Mouse (Mus musculus) forebrain, embryonic 13.5 days (tissue): ENCODE results near the gene Kcp. TPM values are rescaled to one million over a fixed set of nuclear protein-coding genes. Genes with fewer than 3 reads are reported as not detected.

Experiments used
- ATAC-seq: fragments of 200-750 bp; cut with Nextera tagmentation; 2 replicates; pipeline ENCODE4 v1.8.0; 2017
- H3K27ac ChIP-seq: fragments of 300-500 bp; sonication (generic); 2 replicates; pipeline ENCODE4 v1.5.1; 2015; ENCODE audit warnings: inconsistent platforms, mild to moderate bottlenecking, moderate library complexity
- H3K27me3 ChIP-seq: fragments of 300-500 bp; sonication (generic); 2 replicates; pipeline ENCODE4 v1.6.1; 2015; ENCODE audit warnings: mild to moderate bottlenecking, inconsistent platforms
- H3K36me3 ChIP-seq: fragments of 300-500 bp; sonication (generic); 2 replicates; pipeline ENCODE4 v1.6.1; 2015; ENCODE audit warnings: mild to moderate bottlenecking, inconsistent platforms; ENCODE audit not compliant: poor library complexity, severe bottlenecking
- H3K4me1 ChIP-seq: fragments of 300-500 bp; sonication (generic); 2 replicates; pipeline ENCODE4 v1.6.1; 2015; ENCODE audit warnings: inconsistent platforms
- H3K4me2 ChIP-seq: fragments of 300-500 bp; sonication (generic); 2 replicates; pipeline ENCODE4 v1.6.1; 2015; ENCODE audit warnings: inconsistent platforms, mild to moderate bottlenecking, moderate library complexity
- H3K4me3 ChIP-seq: fragments of 300-500 bp; sonication (generic); 2 replicates; pipeline ENCODE4 v1.5.1; 2015; ENCODE audit warnings: mild to moderate bottlenecking, inconsistent platforms
- H3K9ac ChIP-seq: fragments of 300-500 bp; sonication (generic); 2 replicates; pipeline ENCODE4 v1.6.1; 2015; ENCODE audit warnings: mild to moderate bottlenecking, inconsistent platforms
- H3K9me3 ChIP-seq: fragments of 300-500 bp; sonication (generic); replicated peaks from 2 replicates; pipeline ENCODE4 v1.6.1; 2016; ENCODE audit warnings: inconsistent platforms
- WGBS: fragments of 180-500 bp; shearing (Covaris S2); methylation state at CpG from one replicate; pipeline ENCODE4 v1.1.7; 2015; 5-methylcytosine and 5-hydroxymethylcytosine counted together
- polyA plus RNA-seq: library from polyadenylated mRNA; unstranded; fragments of >200 nt; fragmentation: Nextera tagmentation; extraction: Ambion mirVana; gene quantifications from 2 replicates; pipeline ENCODE4 v1.2.1, GENCODE M21; 2015

Kcp gene
- polyA plus RNA-seq, 1 experiment from 2014 or later = 6.3 TPM

DNA sequence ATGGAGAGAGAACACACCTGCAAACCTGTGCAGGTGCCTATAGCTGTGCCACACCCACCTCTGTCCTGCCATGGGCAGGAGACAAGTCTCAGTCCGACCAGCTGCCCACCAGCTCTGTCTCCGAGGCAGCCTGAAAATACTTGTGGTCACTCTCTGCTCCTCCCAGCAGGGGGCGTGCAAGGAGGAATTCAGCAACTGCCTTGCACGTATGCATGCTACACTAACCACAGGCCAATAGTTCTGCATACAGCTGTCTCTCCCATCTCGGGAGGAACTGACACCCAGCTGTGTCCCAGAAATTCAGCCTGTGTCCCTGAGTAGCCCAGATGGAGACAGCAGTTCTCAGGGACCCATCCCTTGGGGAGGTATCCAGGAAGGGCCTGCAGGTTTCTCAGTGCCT, 9.4 kb upstream of the Kcp start:
- Histone ChIP-seq H3K27ac (no peak overlapping the region), H3K4me2 (no peak overlapping the region), H3K36me3 (no peaks in the 10 kb centered on the region), H3K4me1 (peaks cover 5% of the 10 kb centered on the region; the same call in 1 of the 2 replicates), H3K9ac (no peak overlapping the region), H3K27me3 (peaks cover 16% of the 10 kb centered on the region), H3K4me3 (no peak overlapping the region), H3K9me3 (peaks cover 3% of the 10 kb centered on the region; the same call in 1 of the 2 replicates)
- 4% methylated on average over 5 of the region's 5 CpGs for WGBS
- ATAC-seq = peak; percentile 30; the same call in 1 of the 2 replicates

DNA sequence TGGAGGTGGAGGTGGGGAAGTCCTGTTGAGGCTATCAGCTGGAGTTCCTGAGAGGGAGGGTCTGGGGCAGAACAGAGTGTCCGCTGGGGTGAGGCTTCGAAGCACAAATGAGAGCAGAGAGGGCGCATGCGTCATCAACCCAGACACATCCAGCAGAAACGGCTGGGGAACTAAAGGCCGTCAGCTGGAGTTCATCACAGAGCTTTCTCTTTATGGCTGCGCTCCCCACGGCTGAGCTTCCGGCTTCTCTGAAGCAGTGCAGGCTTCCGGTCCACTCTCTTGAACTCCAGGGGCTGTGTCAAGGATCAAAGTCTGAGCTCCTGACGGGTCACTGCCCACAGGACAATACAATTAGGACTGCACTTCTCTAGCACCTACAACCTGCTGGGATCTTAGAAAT, 5.5 kb upstream of the Kcp start:
- Histone ChIP-seq H3K36me3 (no peaks in the 10 kb centered on the region), H3K27me3 (peaks cover 33% of the 10 kb centered on the region), H3K4me3 (peak overlapping the region; percentile 9), H3K9ac (0 out of 2 replicates have a peak overlapping the region, but pooled peaks have one; percentile 26), H3K4me1 (peaks cover 5% of the 10 kb centered on the region; the same call in 1 of the 2 replicates), H3K4me2 (peak overlapping the region; percentile 49), H3K27ac (no peak overlapping the region), H3K9me3 (no peaks in the 10 kb centered on the region)
- 1% methylated on average over 11 of the region's 11 CpGs for WGBS
- ATAC-seq = peak; percentile 45

DNA sequence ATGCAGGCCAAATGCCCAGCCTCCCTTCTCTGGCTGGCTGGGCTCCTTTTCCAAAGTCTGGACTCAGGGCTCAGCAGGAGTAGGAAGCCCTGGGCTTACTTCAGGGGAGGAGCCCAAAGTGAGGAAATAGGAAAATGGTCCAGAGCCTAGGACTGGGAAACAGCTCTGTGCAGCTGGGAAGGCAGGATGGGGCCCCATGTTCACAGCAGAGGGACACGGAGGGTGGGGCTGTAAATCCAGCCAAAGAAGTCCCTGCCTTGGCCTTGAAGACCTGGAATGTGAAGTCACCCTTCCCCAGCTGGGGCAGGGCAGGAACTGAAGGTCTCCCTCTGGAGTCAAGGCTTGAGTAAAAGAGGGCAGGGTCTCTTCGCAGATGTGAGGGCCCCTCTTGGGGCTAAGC, 1.3 kb upstream of the Kcp start:
- Histone ChIP-seq H3K27me3 (peaks cover 50% of the 10 kb centered on the region), H3K4me3 (no peak overlapping the region), H3K4me2 (no peak overlapping the region), H3K9ac (no peak overlapping the region), H3K4me1 (peaks cover 18% of the 10 kb centered on the region), H3K36me3 (no peaks in the 10 kb centered on the region), H3K9me3 (no peaks in the 10 kb centered on the region), H3K27ac (no peak overlapping the region)
- 62% methylated on average over 2 of the region's 2 CpGs for WGBS
- no peak for ATAC-seq

DNA sequence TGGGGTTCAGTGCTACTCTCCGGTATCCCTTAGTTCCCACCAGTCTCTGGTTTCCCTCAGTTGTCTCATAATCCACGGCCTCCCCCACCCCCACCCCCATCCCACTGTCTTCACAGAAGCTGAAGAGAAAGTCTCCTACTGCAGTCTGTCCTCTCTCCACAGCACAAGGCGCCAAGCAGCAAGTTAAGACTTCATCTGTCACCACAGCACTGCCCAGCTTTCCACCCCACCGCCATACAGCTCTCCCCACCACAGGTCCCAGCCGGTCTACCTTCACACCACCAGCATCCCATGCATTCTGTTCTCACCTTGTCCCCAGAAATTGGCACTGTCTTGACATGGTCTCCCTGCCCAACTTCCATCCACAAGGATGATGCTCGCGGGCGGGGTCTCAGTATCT, 918 bp downstream of the Kcp start:
- peak; percentile 17; the same call in 1 of the 2 replicates for ATAC-seq
- H3K27ac ChIP-seq = no peak overlapping the region
- peaks cover 12% of the 10 kb centered on the region for H3K4me1 ChIP-seq
- peak overlapping the region; percentile 68 for H3K4me2 ChIP-seq
- WGBS = 25% methylated on average over 8 of the region's 8 CpGs
- H3K9me3 ChIP-seq = no peaks in the 10 kb centered on the region
- no peaks in the 10 kb centered on the region for H3K36me3 ChIP-seq
- H3K4me3 ChIP-seq = peak overlapping the region; percentile 49
- peaks cover 50% of the 10 kb centered on the region for H3K27me3 ChIP-seq
- no peak overlapping the region for H3K9ac ChIP-seq

DNA sequence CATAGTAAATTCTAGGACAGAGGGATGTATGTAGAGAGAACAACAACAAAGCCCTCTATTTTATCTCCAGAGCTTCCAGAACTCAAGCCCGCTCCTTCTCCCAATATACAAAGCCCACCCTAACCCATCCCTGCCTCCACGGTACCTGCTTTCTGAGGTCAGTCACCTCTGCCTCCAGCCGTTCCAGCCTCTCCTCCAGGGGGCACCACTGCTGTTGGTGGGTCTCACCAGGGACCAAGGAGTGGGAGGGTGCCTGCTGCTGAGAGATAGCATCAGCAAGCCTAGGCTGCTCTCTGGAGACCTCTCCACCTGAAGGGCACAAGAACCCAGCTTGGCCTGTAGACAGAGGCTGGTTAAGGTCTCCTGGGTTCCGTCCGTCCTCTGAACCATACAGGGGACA, 2.3 kb downstream of the Kcp start:
- Histone ChIP-seq H3K9me3 (no peaks in the 10 kb centered on the region), H3K4me2 (no peak overlapping the region), H3K27ac (no peak overlapping the region), H3K27me3 (peaks cover 50% of the 10 kb centered on the region), H3K9ac (no peak overlapping the region), H3K36me3 (no peaks in the 10 kb centered on the region), H3K4me3 (no peak overlapping the region), H3K4me1 (peaks cover 12% of the 10 kb centered on the region)
- 85% methylated on average over 5 of the region's 5 CpGs for WGBS
- ATAC-seq = no peak

DNA sequence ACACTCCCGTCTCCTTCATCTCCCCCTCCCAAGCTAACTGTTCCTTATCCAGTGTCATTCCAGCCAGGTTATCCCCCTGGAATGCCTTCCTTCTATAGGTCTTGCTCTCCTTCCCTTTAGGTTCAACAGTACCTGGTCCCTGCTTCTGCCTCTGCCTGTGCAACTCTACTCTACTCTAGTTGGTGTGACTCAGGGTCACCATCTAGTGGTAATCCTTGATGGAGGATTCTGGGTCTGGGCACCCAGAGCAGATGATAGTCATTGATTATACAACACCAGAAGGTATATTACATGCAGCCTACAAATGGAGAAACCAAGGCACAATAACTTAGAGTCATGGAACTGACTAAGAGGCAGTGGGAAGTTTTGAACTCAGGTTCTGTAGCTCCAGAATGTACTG, 6.2 kb downstream of the Kcp start:
- no peak overlapping the region for H3K4me3 ChIP-seq
- ATAC-seq = no peak
- H3K27ac ChIP-seq = no peak overlapping the region
- no peak overlapping the region for H3K4me2 ChIP-seq
- 86% methylated on average over 1 of the region's 1 CpGs for WGBS
- no peak overlapping the region for H3K9ac ChIP-seq
- H3K4me1 ChIP-seq = 0 out of 2 replicates have a peak, but pooled peaks cover under 1% of the 10 kb centered on the region
- no peaks in the 10 kb centered on the region for H3K9me3 ChIP-seq
- no peaks in the 10 kb centered on the region for H3K36me3 ChIP-seq
- H3K27me3 ChIP-seq = peaks cover 40% of the 10 kb centered on the region

DNA sequence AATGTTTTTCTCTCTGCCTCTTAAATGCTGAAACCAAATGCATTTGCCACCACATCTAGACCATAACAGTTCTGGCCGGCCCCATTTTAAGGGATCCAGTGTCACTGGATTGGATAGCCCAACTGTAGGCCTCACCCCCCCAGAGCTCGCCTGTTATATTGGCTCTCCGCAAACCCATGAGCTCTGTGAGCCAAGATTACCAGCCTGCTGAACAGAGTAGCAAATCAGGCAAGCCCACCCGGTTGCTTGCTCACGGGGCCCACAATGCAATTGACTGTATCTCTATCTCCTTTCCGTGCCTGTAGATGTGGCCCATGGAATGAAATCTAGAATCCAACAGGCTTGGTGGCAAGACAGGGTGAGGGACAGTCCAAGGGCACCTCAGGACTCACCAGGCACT, 6.9 kb downstream of the Kcp start:
- Histone ChIP-seq H3K27me3 (peaks cover 40% of the 10 kb centered on the region), H3K4me2 (no peak overlapping the region), H3K4me3 (no peak overlapping the region), H3K9me3 (no peaks in the 10 kb centered on the region), H3K9ac (no peak overlapping the region), H3K27ac (no peak overlapping the region), H3K36me3 (no peaks in the 10 kb centered on the region), H3K4me1 (0 out of 2 replicates have a peak, but pooled peaks cover 7% of the 10 kb centered on the region)
- WGBS = 83% methylated on average over 6 of the region's 6 CpGs
- ATAC-seq = no peak

DNA sequence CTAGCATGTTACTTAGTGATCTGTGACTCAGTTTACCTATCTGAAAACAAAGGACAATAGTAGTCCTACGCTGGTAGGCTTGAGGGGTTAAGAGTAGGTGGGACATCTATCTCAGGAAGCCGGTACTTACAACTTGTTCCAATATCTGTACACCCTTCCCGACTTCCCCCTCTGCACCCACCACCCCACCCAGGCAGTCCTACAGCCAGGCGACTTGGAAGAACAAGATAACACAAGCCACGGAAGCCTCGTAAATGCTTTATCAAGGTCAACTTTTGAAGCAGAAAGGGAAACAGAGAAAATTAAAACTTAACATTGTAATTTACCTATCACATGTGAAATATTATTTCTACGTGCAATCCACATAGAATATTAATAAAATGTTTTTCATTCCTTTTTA, 7.6 kb downstream of the Kcp start:
- WGBS = 96% methylated on average over 7 of the region's 7 CpGs
- Histone ChIP-seq H3K4me3 (no peak overlapping the region), H3K4me2 (no peak overlapping the region), H3K36me3 (no peaks in the 10 kb centered on the region), H3K27ac (no peak overlapping the region), H3K9ac (no peak overlapping the region), H3K4me1 (0 out of 2 replicates have a peak, but pooled peaks cover 7% of the 10 kb centered on the region), H3K27me3 (peaks cover 41% of the 10 kb centered on the region), H3K9me3 (no peaks in the 10 kb centered on the region)
- no peak for ATAC-seq

DNA sequence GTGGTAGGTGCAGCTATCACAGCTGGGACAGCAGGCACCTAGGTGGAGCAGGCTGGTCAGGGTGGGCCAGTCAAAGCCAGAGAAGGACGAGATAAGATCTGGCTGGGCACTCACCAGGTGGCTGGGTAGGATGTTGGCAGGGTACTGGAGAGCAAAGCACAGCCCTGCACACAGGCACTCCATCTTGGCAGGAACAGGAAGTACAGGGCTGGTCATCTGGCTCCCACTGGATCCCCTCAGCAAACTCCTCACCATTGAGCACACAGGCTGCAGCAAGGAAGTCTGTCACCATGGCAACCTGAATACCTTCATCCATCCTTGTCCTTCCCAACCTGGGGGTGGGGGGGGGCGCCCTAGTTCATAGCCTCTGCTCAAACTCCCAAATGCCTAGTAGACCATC, 10.0 kb downstream of the Kcp start:
- 37% methylated on average over 2 of the region's 2 CpGs for WGBS
- Histone ChIP-seq H3K4me2 (no peak overlapping the region), H3K4me3 (no peak overlapping the region)

DNA sequence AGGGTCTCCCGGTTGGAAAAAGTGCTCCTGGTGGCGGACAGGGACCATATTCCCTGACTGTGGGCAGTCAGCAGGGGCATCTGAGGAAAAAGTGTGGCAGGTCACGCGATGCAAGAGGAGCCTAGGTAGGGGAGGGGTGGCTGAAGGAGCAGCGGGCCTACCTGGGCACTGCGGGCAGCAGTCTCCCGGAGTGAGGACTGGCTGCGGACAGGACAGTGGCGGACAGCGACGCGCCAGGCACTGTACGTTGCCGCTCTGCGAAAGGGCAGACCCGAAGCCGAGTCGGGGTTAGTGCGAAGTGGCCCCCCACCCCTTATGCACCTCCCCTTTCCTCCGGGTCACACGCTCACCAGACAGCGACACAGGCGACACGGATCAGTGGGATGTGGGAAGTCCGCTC, 11.5 kb downstream of the Kcp start:
- H3K4me2 ChIP-seq = peak overlapping the region; percentile 25; the same call in 1 of the 2 replicates
- WGBS = 15% methylated on average over 24 of the region's 25 CpGs
- peaks cover 44% of the 10 kb centered on the region for H3K27me3 ChIP-seq
- no peak for ATAC-seq
- no peak overlapping the region for H3K4me3 ChIP-seq
- H3K9me3 ChIP-seq = no peaks in the 10 kb centered on the region
- H3K36me3 ChIP-seq = no peaks in the 10 kb centered on the region
- H3K4me1 ChIP-seq = 0 out of 2 replicates have a peak, but pooled peaks cover 7% of the 10 kb centered on the region
- H3K9ac ChIP-seq = no peak overlapping the region
- no peak overlapping the region for H3K27ac ChIP-seq

More for the DNA sequence above, 10.0 kb downstream of the Kcp start:
- Histone ChIP-seq H3K9me3 (no peaks in the 10 kb centered on the region), H3K4me1 (0 out of 2 replicates have a peak, but pooled peaks cover 7% of the 10 kb centered on the region), H3K9ac (no peak overlapping the region), H3K27me3 (peaks cover 39% of the 10 kb centered on the region), H3K27ac (no peak overlapping the region), H3K36me3 (no peaks in the 10 kb centered on the region)
- ATAC-seq = no peak

DNA sequence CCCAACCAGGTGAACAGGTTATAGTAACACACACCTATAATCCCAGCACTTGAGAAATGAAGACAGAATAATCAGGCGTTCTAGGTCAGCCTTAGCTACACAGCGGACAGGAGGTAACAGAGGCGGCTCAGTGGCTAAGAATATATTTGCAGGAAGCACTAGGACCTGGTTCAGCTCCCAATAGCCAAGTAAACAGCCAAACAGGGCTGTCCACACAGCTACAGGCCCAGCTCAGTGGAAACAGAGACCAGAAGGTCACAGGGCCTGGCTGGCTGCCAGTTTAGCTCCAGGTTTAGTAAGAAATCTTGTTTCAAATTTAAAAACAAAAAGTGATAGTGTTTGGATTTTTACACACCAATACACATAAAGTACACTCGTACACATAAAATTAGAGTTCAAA, 13.7 kb downstream of the Kcp start:
- no peak overlapping the region for H3K9ac ChIP-seq
- H3K27ac ChIP-seq = no peak overlapping the region
- H3K4me3 ChIP-seq = no peak overlapping the region
- no peaks in the 10 kb centered on the region for H3K36me3 ChIP-seq
- H3K4me2 ChIP-seq = no peak overlapping the region
- H3K9me3 ChIP-seq = no peaks in the 10 kb centered on the region
- H3K27me3 ChIP-seq = peaks cover 43% of the 10 kb centered on the region
- 0 out of 2 replicates have a peak, but pooled peaks cover 7% of the 10 kb centered on the region for H3K4me1 ChIP-seq
- ATAC-seq = no peak
- 81% methylated on average over 4 of the region's 4 CpGs for WGBS

DNA sequence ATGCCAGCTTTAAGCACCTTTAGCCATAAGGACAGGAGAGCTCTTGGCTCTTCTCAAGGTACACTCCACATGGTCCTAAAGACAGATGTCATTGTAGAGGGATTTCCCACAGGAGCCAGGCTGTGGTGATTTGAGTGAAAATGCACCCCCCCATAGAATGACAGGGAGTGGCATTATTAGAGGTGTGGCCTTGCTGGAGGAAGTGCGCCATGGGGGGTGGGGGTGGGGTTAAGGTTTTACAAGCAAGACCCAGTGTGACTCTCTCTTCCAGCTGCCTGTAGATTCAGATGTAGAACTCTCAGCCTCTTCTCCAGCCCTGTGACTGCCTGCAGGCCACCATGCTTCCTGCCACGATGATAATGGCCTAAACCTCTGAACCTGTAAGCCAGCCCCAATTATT, 21.8 kb downstream of the Kcp start:
- no peak overlapping the region for H3K4me3 ChIP-seq
- no peak overlapping the region for H3K9ac ChIP-seq
- peaks cover 8% of the 10 kb centered on the region for H3K4me1 ChIP-seq
- H3K9me3 ChIP-seq = no peaks in the 10 kb centered on the region
- H3K27ac ChIP-seq = no peak overlapping the region
- no peak overlapping the region for H3K4me2 ChIP-seq
- no peaks in the 10 kb centered on the region for H3K36me3 ChIP-seq
- 58% methylated on average over 2 of the region's 2 CpGs for WGBS
- H3K27me3 ChIP-seq = peaks cover 19% of the 10 kb centered on the region
- ATAC-seq = no peak
